Mouse (Mus musculus): ENCODE measurements at regions not wholly inside any gene's neighbourhood (a gene's known extent, or its start where the extent isn't known, plus 50 kb on each side); places are given as distances from the start of the nearest gene placed in this dataset.

GRCm38 (mm10) chr9:43879969-43880396 lies 136.2 kb downstream of the Nectin1 start:
- TF ChIP-seq EP300 (IDR thresholded peaks at IDR 0.05; ENCODE audit: low read depth) (no peak), CTCF (IDR thresholded peaks at IDR 0.05; ENCODE audit: low read depth) (no peak)
